Mouse (Mus musculus) MEL (cell line): ENCODE results near the gene Aff3. TPM values are rescaled to one million over a fixed set of nuclear protein-coding genes. Genes with fewer than 3 reads are reported as not detected.

Experiments
- DNase-seq: peaks from one replicate; pipeline ENCODE4 v3.0.0; 2011; ENCODE audit warnings: low read depth, low spot score
- H3K27ac ChIP-seq: 2 replicates; pipeline ENCODE4 v1.5.1; 2012; ENCODE audit warnings: low read depth, mild to moderate bottlenecking, control low read depth, low read length, moderate library complexity; ENCODE audit not compliant: control insufficient read depth
- H3K27me3 ChIP-seq, 2 experiments: fragments of 150-350 bp in 1 of 2; sonication (generic) in 1 of 2; 2 replicates each; pipeline ENCODE4 v1.6.1; 2012; ENCODE audit warnings: low read length in 2 of 2, mild to moderate bottlenecking in 2 of 2, improper control_type of control experiment in 1 of 2, moderate library complexity in 1 of 2; ENCODE audit not compliant: insufficient read depth in 2 of 2, control insufficient read depth in 1 of 2
- H3K36me3 ChIP-seq, 2 experiments: 2 replicates each; pipeline ENCODE4 v1.6.1; 2012 to 2014; ENCODE audit warnings: low read length in 2 of 2, improper control_type of control experiment in 1 of 2, inconsistent platforms in 1 of 2, mild to moderate bottlenecking in 1 of 2; ENCODE audit not compliant: insufficient read depth in 2 of 2, control insufficient read depth in 1 of 2
- H3K4me1 ChIP-seq, 2 experiments: fragments of 150-350 bp in 1 of 2; sonication (generic) in 1 of 2; 2 replicates each; pipeline ENCODE4 v1.6.1; 2012; ENCODE audit warnings: low read length in 2 of 2, improper control_type of control experiment in 1 of 2, mild to moderate bottlenecking in 1 of 2; ENCODE audit not compliant: insufficient read depth in 2 of 2, control insufficient read depth in 1 of 2
- H3K4me3 ChIP-seq, 2 experiments: fragments of 150-350 bp in 1 of 2; sonication (generic) in 1 of 2; 2 replicates each; pipeline ENCODE4 v1.5.1; 2012; ENCODE audit warnings: low read depth in 2 of 2, low read length in 2 of 2, mild to moderate bottlenecking in 2 of 2, moderate library complexity in 2 of 2, control low read depth in 1 of 2, improper control_type of control experiment in 1 of 2; ENCODE audit not compliant: control insufficient read depth in 1 of 2, insufficient read depth in 1 of 2
- H3K79me2 ChIP-seq: 2 replicates; pipeline ENCODE4 v1.6.1; 2012; ENCODE audit warnings: mild to moderate bottlenecking, low read length, moderate library complexity; ENCODE audit not compliant: control insufficient read depth, poor library complexity, insufficient read depth
- H3K9ac ChIP-seq: 2 replicates; pipeline ENCODE4 v1.6.1; 2012; ENCODE audit warnings: low read depth, mild to moderate bottlenecking, control low read depth, low read length, moderate library complexity; ENCODE audit not compliant: control insufficient read depth, poor library complexity, severe bottlenecking
- H3K9me3 ChIP-seq: fragments of 150-350 bp; sonication (generic); replicated peaks from 2 replicates; pipeline ENCODE4 v1.6.1; 2012; ENCODE audit warnings: mild to moderate bottlenecking, low read length, improper control_type of control experiment, moderate library complexity; ENCODE audit not compliant: insufficient read depth
- BHLHE40 ChIP-seq: IDR thresholded peaks from 2 replicates; pipeline ENCODE4 v1.6.1; 2012; ENCODE audit warnings: low read depth, mild to moderate bottlenecking, inconsistent platforms, low read length, improper control_type of control experiment, borderline replicate concordance
- GABPA ChIP-seq: IDR thresholded peaks from 2 replicates; pipeline ENCODE4 v1.6.1; 2012; ENCODE audit warnings: low read depth, mild to moderate bottlenecking, inconsistent platforms, low read length, improper control_type of control experiment, moderate library complexity
- HCFC1 ChIP-seq: IDR thresholded peaks from 2 replicates; pipeline ENCODE4 v1.6.1; 2012; ENCODE audit warnings: low read depth, mild to moderate bottlenecking, inconsistent platforms, low read length, improper control_type of control experiment, moderate library complexity
- JUND ChIP-seq: IDR thresholded peaks from 2 replicates; pipeline ENCODE4 v1.6.1; 2011; ENCODE audit warnings: low read depth, mild to moderate bottlenecking, improper control_type of control experiment, low read length
- MAFK ChIP-seq: IDR thresholded peaks from 2 replicates; pipeline ENCODE4 v1.6.1; 2011; ENCODE audit warnings: low read depth, mild to moderate bottlenecking, low read length, improper control_type of control experiment, borderline replicate concordance
- MAZ ChIP-seq: IDR thresholded peaks from 2 replicates; pipeline ENCODE4 v1.6.1; 2012; ENCODE audit warnings: low read depth, mild to moderate bottlenecking, inconsistent platforms, low read length, improper control_type of control experiment
- MEF2A ChIP-seq: IDR thresholded peaks from 2 replicates; pipeline ENCODE4 v1.6.1; 2014; ENCODE audit warnings: low read depth, mild to moderate bottlenecking, inconsistent platforms, low read length, improper control_type of control experiment; ENCODE audit not compliant: poor library complexity, insufficient replicate concordance, severe bottlenecking; ENCODE audit errors: extremely low read depth
- NRF1 ChIP-seq: IDR thresholded peaks from 2 replicates; pipeline ENCODE4 v1.6.1; 2014; ENCODE audit warnings: low read depth, mild to moderate bottlenecking, inconsistent platforms, low read length, improper control_type of control experiment, moderate library complexity; ENCODE audit not compliant: poor library complexity, insufficient read depth, severe bottlenecking
- SMC3 ChIP-seq: IDR thresholded peaks from 2 replicates; pipeline ENCODE4 v1.6.1; 2011; ENCODE audit warnings: low read depth, low read length, improper control_type of control experiment
- TAL1 ChIP-seq: IDR thresholded peaks from 2 replicates; pipeline ENCODE4 v1.6.1; 2012; ENCODE audit warnings: mild to moderate bottlenecking, inconsistent platforms, low read length, moderate library complexity, mixed read lengths
- UBTF ChIP-seq: IDR thresholded peaks from 2 replicates; pipeline ENCODE4 v1.6.1; 2012; ENCODE audit warnings: low read depth, mild to moderate bottlenecking, inconsistent platforms, low read length, improper control_type of control experiment, moderate library complexity, borderline replicate concordance; ENCODE audit not compliant: insufficient read depth
- polyA plus RNA-seq, 2 experiments: library from polyadenylated mRNA; stranded (reverse) in 1 of 2; unstranded in 1 of 2; fragments of >175 nt in 1 of 2; fragments of >200 nt in 1 of 2; gene quantifications; 2 replicates each; pipeline versions ENCODE4 v1.2.1 to v1.2.4; 2012; ENCODE audit warnings: low replicate concordance in 2 of 2, low read depth in 1 of 2; ENCODE audit not compliant: insufficient read length in 2 of 2, insufficient read depth in 1 of 2, missing spikeins in 1 of 2
- total RNA-seq: library from RNA; depleted of rRNA; stranded (reverse); fragments of 300-350 nt; gene quantifications from 2 replicates; pipeline ENCODE4 v1.2.3, GENCODE M21; 2012

Gene Aff3
- total and polyA plus RNA-seq, 3 experiments: 18.5 to 41.1 (median 25.4) TPM

GRCm38 (mm10) chr1:38268246-38269042 lies 396.3 kb downstream of the Aff3 start:
- Histone ChIP-seq H3K79me2 (no peaks in the 10 kb centered on the region), H3K9me3 (no peaks in the 10 kb centered on the region), H3K9ac (no peak overlapping the region), H3K27ac (no peak overlapping the region), H3K4me1 (no peaks in the 10 kb centered on the region), H3K36me3 (peaks cover 0 to 2% of the 10 kb centered on the region in 2 experiments; a peak in 1 of 4 replicates), H3K27me3 (no peaks in the 10 kb centered on the region), H3K4me3 (no peak overlapping the region)
- no peak for TF ChIP-seq GABPA
- no peak for TF ChIP-seq HCFC1
- no peak for TF ChIP-seq JUND
- TF ChIP-seq MAZ: no peak
- TF ChIP-seq SMC3: no peak
- no peak for TF ChIP-seq TAL1
- no peak for TF ChIP-seq MEF2A
- TF ChIP-seq BHLHE40: no peak
- no peak for DNase-seq

GRCm38 (mm10) chr1:38263251-38263650 lies 401.5 kb downstream of the Aff3 start:
- Histone ChIP-seq H3K4me3 (no peak overlapping the region), H3K79me2 (no peaks in the 10 kb centered on the region), H3K4me1 (no peaks in the 10 kb centered on the region), H3K9ac (no peak overlapping the region), H3K36me3 (peaks cover 0 to 2% of the 10 kb centered on the region in 2 experiments; a peak in 1 of 4 replicates), H3K27ac (no peak overlapping the region), H3K27me3 (no peaks in the 10 kb centered on the region), H3K9me3 (no peaks in the 10 kb centered on the region)
- no peak for TF ChIP-seq UBTF
- TF ChIP-seq NRF1: no peak
- TF ChIP-seq MAFK: no peak
- no peak for TF ChIP-seq MAZ
- no peak for DNase-seq
